Mouse (Mus musculus) intestine, postnatal 0 days (tissue): ENCODE results near the gene 1700028P14Rik. TPM values are rescaled to one million over a fixed set of nuclear protein-coding genes. Genes with fewer than 3 reads are reported as not detected.
A peak's percentile ranks its signal among the peaks of the same experiment; 100 is the strongest.

Experiments used
- ATAC-seq: fragments of 200-750 bp; cut with Nextera tagmentation; 2 replicates; pipeline ENCODE4 v1.8.0; 2017; ENCODE audit warnings: mild to moderate bottlenecking, moderate TSS enrichment, moderate library complexity
- H3K27ac ChIP-seq: fragments of 300-500 bp; sonication (generic); 2 replicates; pipeline ENCODE4 v1.5.1; 2014; ENCODE audit warnings: mild to moderate bottlenecking, low read depth, low read length, moderate library complexity
- H3K27me3 ChIP-seq: fragments of 300-500 bp; sonication (generic); replicated peaks from 2 replicates; pipeline ENCODE4 v1.6.1; 2014; ENCODE audit warnings: low read length, mixed read lengths; ENCODE audit not compliant: control insufficient read depth, insufficient read depth
- H3K36me3 ChIP-seq: fragments of 300-500 bp; sonication (generic); 2 replicates; pipeline ENCODE4 v1.6.1; 2014; ENCODE audit warnings: mild to moderate bottlenecking, moderate library complexity; ENCODE audit not compliant: control insufficient read depth, insufficient read depth
- H3K4me1 ChIP-seq: fragments of 300-500 bp; sonication (generic); replicated peaks from 2 replicates; pipeline ENCODE4 v1.6.1; 2014; ENCODE audit warnings: antibody characterized with exemption, low read length, mixed read lengths; ENCODE audit not compliant: control insufficient read depth, insufficient read depth
- H3K4me2 ChIP-seq: fragments of 300-500 bp; sonication (generic); replicated peaks from 2 replicates; pipeline ENCODE4 v1.6.1; 2014; ENCODE audit warnings: low read depth, mild to moderate bottlenecking, moderate library complexity
- H3K4me3 ChIP-seq: fragments of 300-500 bp; sonication (generic); 2 replicates; pipeline ENCODE4 v1.5.1; 2014; ENCODE audit warnings: low read depth, low read length
- H3K9ac ChIP-seq: fragments of 300-500 bp; sonication (generic); 2 replicates; pipeline ENCODE4 v1.6.1; 2014; ENCODE audit warnings: mild to moderate bottlenecking, low read depth, low read length
- H3K9me3 ChIP-seq: fragments of 300-500 bp; sonication (generic); 2 replicates; pipeline ENCODE4 v1.6.1; 2016; ENCODE audit warnings: mixed run types; ENCODE audit not compliant: control insufficient read depth
- CTCF ChIP-seq: sonication (generic); IDR thresholded peaks from 2 replicates; pipeline ENCODE4 v1.5.1; 2016; ENCODE audit warnings: low read depth, mild to moderate bottlenecking, control low read depth, antibody characterized with exemption, moderate library complexity
- WGBS: fragments of 180-500 bp; shearing (Covaris S2); extraction: QIAGEN DNeasy Blood & Tissue Kit; methylation state at CpG from one replicate; pipeline ENCODE4 v1.1.7; 2014; 5-methylcytosine and 5-hydroxymethylcytosine counted together
- polyA plus RNA-seq: library from polyadenylated mRNA; unstranded; fragments of >200 nt; fragmentation: Nextera tagmentation; extraction: Ambion mirVana; gene quantifications from 2 replicates; pipeline ENCODE4 v1.2.1, GENCODE M21; 2015

Gene 1700028P14Rik
- polyA plus RNA-seq, 1 experiment from 2014 or later = 0.66 TPM

- H3K27ac ChIP-seq = no peak overlapping the region
- ATAC-seq = no peak
- no peak overlapping the region for H3K4me3 ChIP-seq
- H3K4me1 ChIP-seq = no peaks in the 10 kb centered on the region
- no peak overlapping the region for H3K9ac ChIP-seq
- no peak overlapping the region for H3K4me2 ChIP-seq
- H3K27me3 ChIP-seq = no peaks in the 10 kb centered on the region
- no peaks in the 10 kb centered on the region for H3K36me3 ChIP-seq
- no peaks in the 10 kb centered on the region for H3K9me3 ChIP-seq
- no peak for TF ChIP-seq CTCF
- 73% methylated on average over 8 of the region's 8 CpGs for whole genome bisulfite sequencing
Measured at GRCm38 (mm10) chr19:23521071-23521470, 131.5 kb downstream of the 1700028P14Rik start.

- no peak overlapping the region for H3K27ac ChIP-seq
- no peak overlapping the region for H3K4me2 ChIP-seq
- H3K9ac ChIP-seq = no peak overlapping the region
- ATAC-seq = no peak
- no peak overlapping the region for H3K4me3 ChIP-seq
- H3K9me3 ChIP-seq = no peaks in the 10 kb centered on the region
- H3K27me3 ChIP-seq = no peaks in the 10 kb centered on the region
- H3K36me3 ChIP-seq = no peaks in the 10 kb centered on the region
- H3K4me1 ChIP-seq = no peaks in the 10 kb centered on the region
- 75% methylated on average over 5 of the region's 5 CpGs for WGBS
- no peak for TF ChIP-seq CTCF
Measured at GRCm38 (mm10) chr19:23520629-23521028, 132.0 kb downstream of the 1700028P14Rik start.

GRCm38 (mm10) chr19:23518477-23518876 is 134.1 kb downstream of the 1700028P14Rik start:
- H3K4me1 ChIP-seq = no peaks in the 10 kb centered on the region
- TF ChIP-seq CTCF = no peak
- no peak overlapping the region for H3K27ac ChIP-seq
- no peaks in the 10 kb centered on the region for H3K9me3 ChIP-seq
- no peaks in the 10 kb centered on the region for H3K27me3 ChIP-seq
- no peaks in the 10 kb centered on the region for H3K36me3 ChIP-seq
- no peak overlapping the region for H3K4me3 ChIP-seq
- WGBS = 94% methylated on average over 5 of the region's 5 CpGs
- H3K9ac ChIP-seq = no peak overlapping the region
- no peak overlapping the region for H3K4me2 ChIP-seq
- ATAC-seq = no peak

- no peak for ATAC-seq
- H3K27ac ChIP-seq = no peak overlapping the region
- H3K9me3 ChIP-seq = no peaks in the 10 kb centered on the region
- no peak overlapping the region for H3K4me2 ChIP-seq
- 51% methylated on average over 2 of the region's 2 CpGs for WGBS
- H3K4me3 ChIP-seq = no peak overlapping the region
- no peaks in the 10 kb centered on the region for H3K36me3 ChIP-seq
- H3K27me3 ChIP-seq = no peaks in the 10 kb centered on the region
- peak; percentile 59 for TF ChIP-seq CTCF
- no peaks in the 10 kb centered on the region for H3K4me1 ChIP-seq
- H3K9ac ChIP-seq = no peak overlapping the region
Measured at GRCm38 (mm10) chr19:23511303-23511702, 141.3 kb downstream of the 1700028P14Rik start.

Other genes with a start within 250 kb of the 1700028P14Rik start
- gene Mamdc2, start 204.4 kb downstream of the 1700028P14Rik start, polyA plus RNA-seq = 2.5 and 2.6 TPM in 2 replicates
- gene Ptar1, start 34.6 kb upstream of the 1700028P14Rik start, polyA plus RNA-seq = 2.8 and 3.6 TPM in 2 replicates
- 0.51 and 0.57 TPM in 2 replicates for gene Apba1, start 106.1 kb upstream of the 1700028P14Rik start, polyA plus RNA-seq